Mouse (Mus musculus): ENCODE data around the gene Zbtb38. TPM values are rescaled to one million over a fixed set of nuclear protein-coding genes. Genes with fewer than 3 reads are reported as not detected.

Zbtb38 gene
- 20.0 TPM for total RNA-seq (2023)

GRCm38 (mm10) chr9:96752603-96753114 lies at the start of gene Zbtb38:
Zbtb38 (minus strand) TSS chr9:96752831.

Other genes with a start within 250 kb of the Zbtb38 start
- not detected for gene Gm28729, start 227.6 kb downstream of the Zbtb38 start, total RNA-seq (2023)
- gene Rasa2, start 121.2 kb downstream of the Zbtb38 start, total RNA-seq (2023), result 51.9 TPM
- gene Pxylp1, start 139.8 kb upstream of the Zbtb38 start, total RNA-seq (2023), result 27.8 TPM